Mouse (Mus musculus): ENCODE data around the gene Mkrn1. TPM values are rescaled to one million over a fixed set of nuclear protein-coding genes. Genes with fewer than 3 reads are reported as not detected.
"Not testable (repeated sequence)": the region's sequence is repeated elsewhere in the genome, so short reads cannot be mapped to it uniquely, and the experiment has no call there.

The Mkrn1 gene
- polyA plus RNA-seq, 1 experiment from 2014 or later = 58.7 TPM

DNA sequence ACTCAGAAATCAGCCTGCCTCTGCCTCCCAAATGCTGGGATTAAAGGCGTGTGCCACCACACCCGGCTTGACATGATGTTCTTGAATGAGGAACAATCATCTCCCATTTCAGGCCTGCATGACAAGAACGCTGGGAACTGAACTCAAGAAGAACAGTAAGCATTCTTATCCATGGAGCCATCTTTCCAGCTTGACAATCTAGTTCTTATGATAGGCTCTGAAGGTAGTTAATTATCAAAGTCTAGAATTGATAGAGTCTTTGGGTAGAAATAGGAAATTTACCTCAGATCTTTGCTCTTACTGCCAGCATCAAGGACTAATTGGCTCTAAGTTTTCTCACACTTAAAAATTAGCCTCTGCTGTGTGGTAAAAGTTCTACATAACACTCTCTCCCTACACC, 40.0 kb downstream of the Mkrn1 start:
- ATAC-seq (no peak), DNase-seq (ENCODE audit: low read depth, low spot score) (no peak)
- in situ Hi-C loops (cut with MboI; ENCODE audit: low pct_unique_long_range_greater_than_20kb) = no loop called here
- CTCF ChIA-PET = interaction anchor here (1.0 kb wide), 1 partner anchor 11 kb away, joined by 3 read pairs; no protein-coding TSS in a partner anchor
- H3K27me3 ChIP-seq = no peaks in the 10 kb centered on the region
- TF ChIP-seq CTCF (IDR thresholded peaks at IDR 0.05) = no peak
- POLR2A ChIA-PET = no interaction called here

DNA sequence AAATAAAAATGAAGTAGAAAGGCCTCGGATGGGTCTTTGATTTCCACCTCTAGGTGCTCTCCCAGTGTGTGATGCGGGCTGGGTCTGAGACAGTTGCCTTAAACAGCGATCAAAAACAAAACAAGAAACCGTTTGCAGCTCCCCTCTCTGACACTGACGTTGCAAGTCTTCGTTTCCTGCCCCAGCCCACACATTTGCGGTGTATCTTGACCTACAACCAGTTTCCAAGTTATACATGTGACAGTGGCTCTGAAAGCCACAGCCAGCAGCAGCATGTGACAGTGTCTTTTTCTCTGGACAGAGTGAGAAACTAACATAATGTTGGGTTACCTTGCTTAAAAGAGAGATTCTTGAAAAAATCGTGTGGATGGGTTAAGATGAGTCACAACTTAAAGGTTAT, 40.5 kb downstream of the Mkrn1 start:
- DNase-seq (ENCODE audit: low read depth, low spot score) = no peak
- in situ Hi-C loops (cut with MboI; ENCODE audit: low pct_unique_long_range_greater_than_20kb) = no loop called here

DNA sequence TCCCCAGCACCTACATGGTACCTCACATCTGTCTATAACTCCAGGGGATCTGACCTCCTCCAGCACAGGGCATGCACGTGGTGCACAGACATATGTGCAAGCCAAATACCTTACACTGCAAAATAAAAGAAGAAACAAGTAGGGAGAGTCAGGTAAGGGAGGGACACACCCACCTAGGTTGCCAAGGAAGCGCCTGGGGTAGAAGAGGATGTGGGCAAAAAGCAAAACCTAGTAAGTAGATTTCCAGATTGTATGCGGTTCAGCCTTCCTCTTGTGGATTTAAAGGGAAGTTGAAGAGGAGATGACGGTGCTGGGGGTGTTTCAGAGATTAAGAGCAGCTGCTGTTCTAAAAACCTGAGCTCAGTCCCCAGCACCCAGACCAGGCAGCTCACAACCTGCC, 41.0 kb downstream of the Mkrn1 start:
- DNase-seq (ENCODE audit: low read depth, low spot score) = no peak
- ChIA-PET CTCF (no interaction called here), POLR2A (no interaction called here)
- no peak for ATAC-seq
- in situ Hi-C loops (cut with MboI; ENCODE audit: low pct_unique_long_range_greater_than_20kb) = no loop called here
- TF ChIP-seq CTCF (IDR thresholded peaks at IDR 0.05) = no peak
- H3K27me3 ChIP-seq = no peaks in the 10 kb centered on the region

More for the DNA sequence above, 40.5 kb downstream of the Mkrn1 start:
- ChIA-PET POLR2A (no interaction called here), CTCF (interaction anchor here (1.0 kb wide), 1 partner anchor 10 kb away, joined by 3 read pairs; no protein-coding TSS in a partner anchor)
- TF ChIP-seq CTCF (IDR thresholded peaks at IDR 0.05) = no peak
- H3K27me3 ChIP-seq = no peaks in the 10 kb centered on the region
- no peak for ATAC-seq

DNA sequence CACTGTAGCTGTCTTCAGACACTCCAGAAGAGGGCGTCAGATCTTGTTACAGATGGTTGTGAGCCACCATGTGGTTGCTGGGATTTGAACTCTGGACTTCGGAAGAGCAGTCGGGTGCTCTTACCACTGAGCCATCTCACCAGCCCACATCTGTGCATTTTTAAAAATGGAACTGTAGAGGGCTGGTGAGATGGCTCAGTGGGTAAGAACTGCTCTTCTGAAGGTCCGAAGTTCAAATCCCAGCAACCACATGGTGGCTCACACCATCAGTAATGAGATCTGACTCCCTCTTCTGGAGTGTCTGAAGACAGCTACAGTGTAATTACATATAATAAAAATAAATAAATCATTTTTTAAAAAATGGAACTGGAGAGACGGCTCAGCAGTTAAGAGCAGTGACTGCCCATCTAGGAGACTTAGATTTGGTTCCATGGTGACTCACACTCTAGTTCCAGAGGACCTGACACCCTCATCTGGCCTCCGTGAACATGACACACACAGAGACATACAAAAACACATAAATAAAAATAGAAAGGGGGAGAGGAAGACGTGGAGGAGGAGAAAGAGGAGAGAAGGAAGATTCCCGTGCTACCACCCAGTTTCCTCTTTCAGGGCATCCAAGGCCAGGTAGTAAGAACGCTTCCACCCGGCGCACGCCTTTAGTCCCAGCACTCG, 42.0 kb downstream of the Mkrn1 start:
- in situ Hi-C loops (cut with MboI; ENCODE audit: low pct_unique_long_range_greater_than_20kb); ATAC-seq; DNase-seq (ENCODE audit: low read depth, low spot score); POLR2A ChIA-PET; H3K27me3 ChIP-seq: not testable (repeated sequence)
- CTCF ChIA-PET = interaction anchor here (0.7 to 1.4 kb wide), 3 partner anchors 8 to 13 kb away, joined by 3 to 7 read pairs (median 3); no protein-coding TSS in a partner anchor

DNA sequence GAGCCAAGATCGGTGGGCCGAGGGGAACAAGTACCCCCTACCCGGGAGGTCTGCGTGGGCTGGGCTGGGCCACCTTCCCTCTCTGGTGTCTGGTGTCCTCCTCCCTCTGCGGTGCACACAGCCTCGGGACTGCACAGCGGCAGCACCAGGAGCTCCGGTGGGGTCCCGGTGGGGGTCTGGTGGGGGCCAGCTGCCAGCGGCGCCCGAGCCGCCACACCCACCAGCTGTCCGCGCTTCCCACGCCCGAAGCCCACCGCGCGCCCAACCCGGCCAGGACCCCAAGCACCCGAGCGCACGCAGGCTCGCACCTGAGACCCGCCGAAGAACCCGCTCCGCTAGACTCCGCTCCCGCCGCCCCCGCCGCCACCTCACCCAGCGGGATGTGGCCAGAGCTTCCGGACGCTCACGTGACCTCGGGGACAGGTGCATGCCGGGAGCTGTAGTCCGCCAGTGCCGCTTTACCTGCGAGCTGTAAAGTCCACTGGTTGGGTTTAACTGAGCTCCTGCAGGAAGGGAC, 42.9 kb downstream of the Mkrn1 start, which contains the start of gene Slc37a3:
Slc37a3 (minus strand) TSS at position 365 of the 517 bp plus-strand sequence.
- no peak for TF ChIP-seq CTCF (IDR thresholded peaks at IDR 0.05)
- DNase-seq (ENCODE audit: low read depth, low spot score) (peak; percentile 33), ATAC-seq (peak; percentile 60)
- H3K27me3 ChIP-seq = no peaks in the 10 kb centered on the region
- POLR2A ChIA-PET = no interaction called here
- in situ Hi-C loops (cut with MboI; ENCODE audit: low pct_unique_long_range_greater_than_20kb) = no loop called here
- CTCF ChIA-PET = interaction anchor here (1.3 to 1.4 kb wide), 2 partner anchors 9 to 14 kb away, joined by 3 to 7 read pairs; no protein-coding TSS in a partner anchor

DNA sequence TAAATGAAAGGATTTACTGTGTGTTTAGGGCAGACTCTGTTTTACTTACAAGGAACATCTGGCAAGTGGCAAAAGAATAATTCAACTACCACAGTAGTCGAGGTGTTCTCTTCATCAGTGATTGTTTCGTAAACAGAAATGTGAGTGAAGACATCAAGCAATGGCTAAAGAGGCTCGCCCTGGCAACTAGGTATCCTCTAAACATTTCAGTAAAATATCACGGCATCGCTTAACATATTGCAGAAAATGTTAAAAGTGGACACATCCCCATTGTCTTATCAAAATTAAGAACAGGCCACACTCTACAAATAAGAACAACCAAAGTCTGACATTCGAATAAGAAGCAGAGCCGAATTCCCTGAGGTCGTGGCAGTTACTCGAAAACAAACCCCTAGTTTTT, 43.5 kb downstream of the Mkrn1 start:
- no peak for DNase-seq (ENCODE audit: low read depth, low spot score)
- ChIA-PET CTCF (no interaction called here), POLR2A (no interaction called here)
- no peaks in the 10 kb centered on the region for H3K27me3 ChIP-seq
- TF ChIP-seq CTCF (IDR thresholded peaks at IDR 0.05) = no peak
- in situ Hi-C loops (cut with MboI; ENCODE audit: low pct_unique_long_range_greater_than_20kb) = no loop called here
- ATAC-seq = no peak

DNA sequence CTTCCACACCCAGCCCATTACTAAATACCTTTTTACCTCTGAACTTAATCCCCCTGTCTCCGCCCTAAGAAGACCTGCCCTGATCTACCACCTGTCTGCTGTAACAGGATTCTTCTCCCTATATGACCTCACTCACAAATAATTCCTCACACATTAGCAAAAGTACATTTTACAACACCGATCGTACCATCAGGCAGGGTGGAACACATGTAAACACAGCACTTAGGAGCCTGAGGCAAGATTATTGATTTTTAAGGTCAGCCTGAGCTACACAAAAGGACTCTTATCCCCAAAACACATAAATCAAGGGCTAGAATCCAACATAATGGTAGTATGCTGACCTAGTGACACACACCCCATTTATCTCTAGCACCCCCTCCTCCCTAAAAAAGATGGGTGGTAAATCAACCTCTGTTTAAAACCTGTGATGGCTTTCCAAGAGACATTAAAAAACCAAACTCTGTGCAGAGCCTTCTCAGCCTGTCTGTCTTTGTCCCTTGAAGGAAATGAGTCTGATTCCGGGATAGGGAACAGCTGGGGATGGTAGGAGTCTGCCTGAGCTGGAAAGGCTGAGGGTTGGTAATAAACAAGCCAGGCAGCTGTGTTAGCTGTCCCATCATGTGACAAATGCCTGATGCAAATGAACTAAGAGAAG, 46.8 kb downstream of the Mkrn1 start:
- ATAC-seq (peak; percentile 10), DNase-seq (ENCODE audit: low read depth, low spot score) (no peak)
- POLR2A ChIA-PET = no interaction called here
- TF ChIP-seq CTCF (IDR thresholded peaks at IDR 0.05) = no peak
- in situ Hi-C loops (cut with MboI; ENCODE audit: low pct_unique_long_range_greater_than_20kb) = no loop called here
- CTCF ChIA-PET = interaction anchor here (1.3 kb wide), 1 partner anchor 11 kb away, joined by 4 read pairs; no protein-coding TSS in a partner anchor
- H3K27me3 ChIP-seq = no peaks in the 10 kb centered on the region

DNA sequence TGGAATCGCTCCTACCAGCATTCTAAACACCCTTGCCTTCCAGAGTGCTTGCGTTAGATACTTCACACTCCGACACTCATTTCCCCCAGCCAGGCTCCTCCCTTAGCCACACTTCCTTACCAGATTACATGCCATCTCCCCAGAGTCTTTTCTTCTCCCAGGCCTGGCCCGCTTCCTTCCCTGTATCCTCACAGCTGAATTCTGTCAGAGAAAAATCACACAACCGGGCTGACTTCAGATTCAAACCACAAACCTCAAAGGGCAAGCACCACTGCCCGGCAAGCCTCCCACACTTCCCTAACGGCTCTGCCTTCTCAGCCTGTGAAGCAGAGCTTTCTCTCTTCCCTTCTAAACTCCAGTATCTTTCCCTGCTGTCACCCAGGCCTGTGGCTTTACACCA, 47.5 kb downstream of the Mkrn1 start:
- POLR2A ChIA-PET = interaction anchor here (0.6 kb wide), 1 partner anchor 43 kb away, joined by 4 read pairs; no protein-coding TSS in a partner anchor
- no peak for TF ChIP-seq CTCF (IDR thresholded peaks at IDR 0.05)
- peak; percentile 49 for DNase-seq (ENCODE audit: low read depth, low spot score)
- CTCF ChIA-PET = interaction anchor here (1.3 kb wide), 2 partner anchors 11 to 103 kb away, joined by 3 to 4 read pairs; no protein-coding TSS in a partner anchor
- no peaks in the 10 kb centered on the region for H3K27me3 ChIP-seq
- ATAC-seq = peak; percentile 76
- in situ Hi-C loops (cut with MboI; ENCODE audit: low pct_unique_long_range_greater_than_20kb) = no loop called here

DNA sequence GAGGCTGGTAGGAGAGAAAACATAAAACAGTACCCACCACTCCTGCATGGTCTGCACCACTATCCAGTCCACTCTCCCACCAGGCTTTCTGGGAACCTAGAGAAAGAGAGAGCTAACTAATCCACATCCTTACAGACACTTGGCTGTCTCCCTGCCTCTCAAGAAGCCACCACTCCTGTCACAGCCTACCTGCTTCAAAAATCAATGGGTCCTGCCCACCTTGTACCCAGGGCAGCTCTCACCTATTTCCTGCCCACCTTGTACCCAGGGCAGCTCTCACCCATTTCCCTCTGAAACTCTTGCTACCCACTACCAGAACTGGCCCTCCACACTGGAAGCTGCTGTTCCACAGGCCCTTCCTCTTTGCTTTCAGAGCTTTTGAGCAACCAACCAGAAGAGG, 48.2 kb downstream of the Mkrn1 start:
- no peaks in the 10 kb centered on the region for H3K27me3 ChIP-seq
- POLR2A ChIA-PET = no interaction called here
- DNase-seq (ENCODE audit: low read depth, low spot score) = no peak
- ATAC-seq = no peak
- TF ChIP-seq CTCF (IDR thresholded peaks at IDR 0.05) = no peak
- CTCF ChIA-PET = interaction anchor here (1.3 kb wide), 2 partner anchors 10 to 104 kb away, joined by 3 to 4 read pairs; no protein-coding TSS in a partner anchor
- in situ Hi-C loops (cut with MboI; ENCODE audit: low pct_unique_long_range_greater_than_20kb) = no loop called here

DNA sequence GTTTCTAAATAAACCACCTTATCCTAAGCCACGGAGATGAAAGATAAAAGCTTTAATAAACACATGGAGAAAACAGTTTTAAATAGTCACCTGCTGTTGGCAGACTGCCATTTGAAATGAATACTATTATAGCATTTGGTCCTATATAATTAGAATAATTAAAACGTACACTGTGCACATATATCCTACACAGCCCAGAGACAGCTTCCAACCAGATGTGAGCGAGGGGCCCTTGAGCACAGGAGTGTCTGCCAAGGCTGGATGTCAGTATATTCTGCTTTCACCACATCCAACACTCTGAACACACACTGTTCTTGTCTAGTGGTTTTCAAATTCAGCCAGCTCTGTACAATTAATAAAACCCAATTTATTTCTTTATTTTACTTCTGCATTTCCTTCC, 50.6 kb downstream of the Mkrn1 start:
- ChIA-PET CTCF (interaction anchor here (0.9 to 1.3 kb wide), 3 partner anchors 9 to 35 kb away, joined by 3 read pairs; no protein-coding TSS in a partner anchor), POLR2A (interaction anchor here (0.6 kb wide), 1 partner anchor 11 kb away, joined by 3 read pairs; the partner anchor contains the start of gene Rab19)
- DNase-seq (ENCODE audit: low read depth, low spot score) (no peak), ATAC-seq (no peak)
- H3K27me3 ChIP-seq = no peaks in the 10 kb centered on the region
- TF ChIP-seq CTCF (IDR thresholded peaks at IDR 0.05) = no peak
- in situ Hi-C loops (cut with MboI; ENCODE audit: low pct_unique_long_range_greater_than_20kb) = no loop called here

DNA sequence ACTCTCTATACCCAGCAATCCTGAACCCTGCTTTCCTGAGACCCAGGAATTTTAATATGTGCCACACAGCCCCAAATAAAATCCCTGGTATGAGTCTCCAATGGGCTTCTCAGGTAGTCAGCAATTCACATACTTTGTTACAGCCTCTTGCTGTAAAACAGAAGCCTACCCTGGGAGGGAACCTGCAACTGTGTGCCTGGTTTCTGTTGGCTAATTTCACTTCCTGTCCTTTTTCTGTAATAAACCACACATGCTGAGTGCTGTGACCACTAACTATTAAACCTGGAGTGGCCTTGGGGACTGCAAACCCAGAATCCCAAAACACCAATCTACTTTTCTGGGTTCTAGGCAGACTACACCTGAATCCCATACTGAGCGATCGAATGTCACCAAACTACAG, 57.6 kb downstream of the Mkrn1 start:
- no peak for DNase-seq (ENCODE audit: low read depth, low spot score)
- no peak for ATAC-seq
- POLR2A ChIA-PET = no interaction called here
- in situ Hi-C loops (cut with MboI; ENCODE audit: low pct_unique_long_range_greater_than_20kb) = no loop called here
- CTCF ChIA-PET = interaction anchor here (1.4 kb wide), 1 partner anchor 10 kb away, joined by 4 read pairs; no protein-coding TSS in a partner anchor
- TF ChIP-seq CTCF (IDR thresholded peaks at IDR 0.05) = no peak
- no peaks in the 10 kb centered on the region for H3K27me3 ChIP-seq

DNA sequence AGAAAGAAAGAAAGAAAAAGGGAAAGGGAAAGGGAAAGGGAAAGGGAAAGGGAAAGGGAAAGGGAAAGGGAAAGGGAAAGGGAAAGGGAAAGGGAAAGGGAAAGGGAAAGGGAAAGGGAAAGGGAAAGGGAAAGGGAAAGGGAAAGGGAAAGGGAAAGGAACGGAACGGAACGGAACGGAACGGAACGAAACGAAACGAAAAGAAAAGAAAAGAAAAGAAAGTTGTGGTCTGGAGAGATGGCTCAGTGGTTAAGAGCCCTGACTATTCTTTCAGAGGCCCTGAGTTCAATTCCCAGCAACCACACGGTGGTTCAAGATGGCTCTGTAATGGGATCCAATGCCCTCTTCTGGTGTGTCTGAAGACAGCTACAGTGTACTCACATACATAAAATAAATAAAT, 61.1 kb downstream of the Mkrn1 start:
- CTCF ChIA-PET = interaction anchor here (1.1 kb wide), 1 partner anchor 27 kb away, joined by 3 read pairs; no protein-coding TSS in a partner anchor
- H3K27me3 ChIP-seq; in situ Hi-C loops (cut with MboI; ENCODE audit: low pct_unique_long_range_greater_than_20kb); POLR2A ChIA-PET; DNase-seq (ENCODE audit: low read depth, low spot score); ATAC-seq: not testable (repeated sequence)
